Mouse (Mus musculus) B cell, adult 2 months (primary cell): ENCODE data around the gene Zdhhc12.
"Not testable (repeated sequence)": the region's sequence is repeated elsewhere in the genome, so short reads cannot be mapped to it uniquely, and the experiment has no call there.

Experiments used
- DNase-seq, 2 experiments: peaks; one replicate each; pipeline ENCODE4 v3.0.0; 2022

Zdhhc12 gene

DNA sequence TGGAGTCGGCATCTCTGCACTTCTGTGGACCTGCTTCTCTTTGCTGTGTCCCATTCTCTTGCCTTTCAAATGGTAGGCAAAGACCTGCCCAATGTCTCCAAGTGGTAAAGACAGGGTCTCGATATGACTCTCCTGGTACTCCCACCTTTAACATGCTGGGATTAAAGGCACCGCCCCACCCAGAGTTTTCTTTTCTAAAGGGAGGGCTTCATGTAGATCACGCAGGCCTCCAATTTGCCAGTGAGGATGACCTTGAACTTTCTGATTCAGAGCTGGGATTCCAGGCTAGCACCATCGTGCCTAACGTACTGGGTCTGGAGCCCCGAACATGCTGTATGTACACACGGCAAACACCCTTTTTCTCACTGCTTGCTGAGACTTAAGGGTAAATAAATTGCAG lies 30.2 kb downstream of the Zdhhc12 start:
- no peak for DNase-seq

GRCm38 (mm10) chr2:30062249-30063093 lies 31.0 kb downstream of the Zdhhc12 start:
- DNase-seq, result peak; percentile 46 to 51

DNA sequence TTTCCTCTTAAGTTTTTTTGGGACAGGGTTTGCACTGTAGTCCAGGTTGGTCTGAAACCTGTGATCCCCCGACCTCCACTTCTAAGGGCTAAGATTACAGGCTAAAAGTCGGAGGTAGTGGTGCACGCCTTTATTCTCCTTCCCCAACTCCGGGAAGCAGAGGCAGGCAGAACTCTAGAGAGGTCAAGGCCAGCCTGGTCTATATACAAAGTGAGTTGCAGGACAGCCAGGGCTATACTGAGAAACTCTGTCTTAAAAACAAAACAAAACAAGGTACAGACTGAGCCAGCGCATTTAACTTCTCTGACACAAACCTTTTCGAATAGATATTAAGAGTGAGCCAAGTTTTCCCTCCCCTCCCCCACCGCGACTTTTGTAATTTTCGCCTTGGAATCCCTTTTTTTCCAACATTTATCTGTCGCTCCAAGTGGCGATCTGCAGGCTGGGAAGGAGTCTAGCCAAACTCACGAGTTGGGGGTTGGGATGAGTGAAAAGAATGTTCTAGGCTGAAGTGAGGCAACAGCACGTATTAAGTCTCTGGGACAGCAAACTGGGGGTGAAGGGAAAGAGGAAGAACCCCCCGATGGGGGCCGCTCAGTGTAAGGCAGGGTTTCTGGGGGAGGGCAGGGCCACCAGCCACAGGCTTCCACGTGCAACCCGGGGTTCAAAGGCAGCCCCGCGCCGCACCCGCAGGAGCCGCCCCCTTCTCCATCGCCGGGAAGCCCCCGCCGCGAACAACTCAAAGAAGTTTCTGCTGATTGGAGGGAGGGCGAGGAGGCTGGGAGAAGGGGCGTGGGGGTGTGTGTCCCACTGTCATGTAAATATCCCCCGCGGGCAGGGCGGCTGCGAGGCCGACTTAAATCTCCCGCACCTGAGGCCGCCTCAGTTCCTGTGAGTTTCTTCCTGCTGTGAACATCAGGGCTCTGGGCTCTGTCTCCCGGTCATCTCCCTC lies 32.0 kb downstream of the Zdhhc12 start:
- peak; percentile 55 to 57 for DNase-seq

DNA sequence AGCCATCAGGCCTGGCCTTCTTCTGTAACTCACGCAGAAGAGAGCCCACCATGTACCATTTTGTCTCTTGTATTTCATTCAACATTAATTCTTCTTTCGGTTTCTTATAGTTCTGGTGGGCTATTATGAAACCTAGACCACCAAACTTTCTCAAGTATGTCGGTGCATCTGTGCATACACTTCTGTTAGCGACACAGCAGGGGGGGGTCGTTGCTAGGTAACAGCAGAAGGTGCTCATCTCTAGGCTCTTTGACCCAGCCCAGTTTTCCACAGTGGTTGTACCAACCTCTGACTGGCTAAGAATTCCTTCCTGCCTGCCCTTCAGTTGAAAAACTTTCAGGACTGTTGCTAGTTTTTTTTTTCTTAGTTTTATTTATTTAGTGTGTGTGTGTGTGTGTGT lies 35.0 kb downstream of the Zdhhc12 start:
- no peak for DNase-seq

- no peak for DNase-seq
Observed at GRCm38 (mm10) chr2:30057223-30057904, 36.1 kb downstream of the Zdhhc12 start, which contains the start of gene Set. Set (plus strand) TSS chr2:30057378.

DNA sequence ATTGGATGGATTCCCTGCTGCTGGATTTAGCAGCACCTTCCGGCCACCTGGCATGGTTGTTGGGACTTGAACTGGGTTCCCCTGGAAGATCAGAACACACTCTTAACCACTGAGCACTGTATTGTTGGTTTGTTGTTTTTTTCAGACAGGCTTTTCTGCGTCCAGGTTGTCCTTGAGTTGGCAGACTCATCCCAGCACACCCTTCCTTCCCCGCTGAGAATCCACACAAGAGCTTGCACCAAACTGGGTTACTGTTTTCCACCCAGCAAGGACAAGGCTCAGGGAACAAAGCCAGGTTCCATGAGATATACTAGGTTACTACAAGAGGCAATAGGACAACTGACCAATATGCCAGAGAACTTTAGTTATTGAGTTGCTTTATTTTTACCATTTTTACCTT lies 36.7 kb downstream of the Zdhhc12 start:
- no peak for DNase-seq

DNA sequence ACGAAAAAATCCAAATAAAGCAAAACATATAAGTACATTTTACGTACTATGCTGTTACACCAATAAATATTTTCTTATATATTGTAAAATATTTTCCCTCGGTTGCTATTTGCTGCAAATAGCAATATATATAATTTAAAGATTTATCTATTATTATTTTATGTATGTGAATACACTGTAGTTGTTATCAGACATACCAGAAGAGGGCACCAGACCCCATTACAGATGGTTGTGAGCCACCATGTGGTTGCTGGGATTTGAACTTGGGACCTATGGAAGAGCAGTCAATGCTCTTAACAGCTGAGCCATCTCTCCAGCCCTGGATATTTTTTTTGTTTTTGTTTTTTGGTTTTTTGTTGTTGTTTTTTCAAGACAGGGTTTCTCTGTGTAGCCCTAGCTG lies 38.1 kb downstream of the Zdhhc12 start:
- DNase-seq, result not testable (repeated sequence)

- DNase-seq, result no peak
Observed at GRCm38 (mm10) chr2:30051992-30052761, 41.3 kb downstream of the Zdhhc12 start.

DNA sequence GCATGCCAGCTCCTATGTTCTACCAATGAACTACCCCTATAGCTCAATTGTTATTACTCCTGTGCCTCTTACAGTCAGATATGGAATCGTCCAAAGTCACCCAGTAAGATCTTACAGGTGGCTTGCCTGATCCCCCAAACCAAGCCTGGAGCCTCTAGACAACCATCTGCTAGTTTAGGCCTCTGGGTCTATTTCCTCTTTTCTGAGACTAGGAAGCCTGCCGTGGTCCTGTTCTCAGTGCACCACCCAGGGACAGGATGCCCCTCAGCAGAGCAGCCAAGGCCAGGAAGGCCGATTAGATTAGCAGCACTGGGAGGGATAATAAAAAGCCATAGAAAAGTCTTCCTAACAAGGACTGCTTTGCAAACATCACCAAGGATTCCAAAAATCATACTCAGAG lies 43.6 kb downstream of the Zdhhc12 start:
- no peak for DNase-seq

DNA sequence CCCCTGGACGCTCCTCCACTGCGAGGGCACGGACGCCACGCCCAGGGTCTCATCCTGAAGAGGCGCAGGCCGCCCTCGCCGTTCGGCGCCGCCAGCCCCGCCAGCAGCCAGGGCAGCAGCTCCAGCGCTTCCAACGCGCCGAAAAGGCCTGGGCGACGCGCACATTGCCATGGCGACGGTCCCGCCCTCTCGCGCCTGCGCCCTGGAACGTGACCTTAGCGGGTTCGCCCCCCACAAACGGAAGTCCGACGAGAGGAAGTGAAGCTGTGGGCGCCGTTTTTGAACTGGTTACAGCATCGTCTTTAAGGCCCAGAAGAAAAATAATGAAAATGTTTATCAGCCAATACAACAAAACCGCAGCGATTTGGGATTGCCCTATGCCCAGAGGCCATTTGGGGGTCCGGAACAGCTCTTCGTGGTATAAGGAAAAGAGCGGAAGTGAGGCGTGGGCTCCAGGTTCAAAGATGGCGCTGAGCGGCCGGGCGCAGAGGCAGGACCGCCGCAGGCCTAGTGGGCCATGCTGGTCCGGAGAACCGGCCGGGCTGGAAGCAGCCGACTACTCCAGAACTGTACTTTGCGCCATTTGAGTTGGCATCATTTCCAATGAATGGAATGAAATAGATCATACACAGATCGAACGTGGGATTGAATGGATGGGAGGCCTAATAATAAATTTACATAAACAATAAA lies 44.6 kb downstream of the Zdhhc12 start, which contains the start of gene Wdr34:
Wdr34 (minus strand) TSS at position 183 of the 690 bp plus-strand sequence.
- DNase-seq, result peak; percentile 98

- peak; percentile 41 to 46 for DNase-seq
Observed at GRCm38 (mm10) chr2:30048101-30048501, 45.3 kb downstream of the Zdhhc12 start.

GRCm38 (mm10) chr2:30047127-30047526 lies 46.3 kb downstream of the Zdhhc12 start:
- DNase-seq, result no peak

- no peak for DNase-seq
Observed at GRCm38 (mm10) chr2:30044550-30044949, 48.9 kb downstream of the Zdhhc12 start.

DNA sequence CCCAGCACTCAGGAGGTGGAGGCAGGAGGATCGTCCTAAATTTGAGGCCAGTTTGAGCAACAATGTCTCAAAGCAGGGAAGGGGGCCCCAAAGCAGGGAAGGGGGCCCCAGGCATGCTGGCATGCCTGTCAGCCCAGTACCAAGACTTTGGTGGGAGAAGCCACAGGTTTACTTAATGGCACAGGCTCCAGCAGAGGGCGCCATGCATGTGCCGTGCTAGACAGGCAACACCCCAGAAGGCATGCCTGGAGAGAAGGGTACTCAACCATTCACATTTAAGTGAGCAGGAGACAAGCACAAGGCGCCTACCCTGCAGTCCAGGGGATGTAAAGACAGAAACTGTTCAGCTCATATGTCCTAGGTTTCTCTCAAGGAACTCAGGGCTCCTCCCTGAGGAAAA lies 51.0 kb downstream of the Zdhhc12 start:
- DNase-seq, result peak; percentile 86
